15 mouse cellular contexts compared by ENCODE assay signal in genomic region chr9:55031435-55032167, GRCm38 (mm10). TPM values are rescaled to one million over a fixed set of nuclear protein-coding genes. Genes with fewer than 3 reads are reported as not detected.
"Had no signal": no experiment of that assay in that cellular context is flagged by ENCODE, and none has a peak within 500 bp of the region (broad histone marks: within the 10 kb centered on the region; RNA-seq: fewer than 3 reads in every experiment).

No protein-coding gene starts in this region.

- H3K27ac ChIP-seq: kidney, embryonic 15.5 days; limb, embryonic 15.5 days; liver, embryonic 13.5 days; neural tube, embryonic 13.5 days had no signal

- H3K9me3 ChIP-seq: kidney, embryonic 15.5 days; limb, embryonic 15.5 days; liver, embryonic 13.5 days; neural tube, embryonic 13.5 days had no signal

- H3K4me2 ChIP-seq: kidney, embryonic 15.5 days; limb, embryonic 15.5 days; liver, embryonic 13.5 days; neural tube, embryonic 13.5 days had no signal

- H3K4me3 ChIP-seq: kidney, embryonic 15.5 days; limb, embryonic 15.5 days; liver, embryonic 13.5 days; neural tube, embryonic 13.5 days had no signal

- DNase-seq: kidney, adult 2 months; kidney, postnatal 14 days; layer of hippocampus, adult 9-11 months; layer of hippocampus, postnatal 36 days; liver, embryonic 13.5 days; liver, postnatal 0 days; right cerebral cortex, postnatal 4 days; spleen, adult 18-20 months; thymus, adult 18-20 months; thymus, postnatal 25 days had no signal

- H3K4me1 ChIP-seq: liver, embryonic 13.5 days had no signal

- H3K9ac ChIP-seq: kidney, embryonic 15.5 days; limb, embryonic 15.5 days; liver, embryonic 13.5 days; liver, postnatal 0 days; neural tube, embryonic 13.5 days had no signal

- ATAC-seq: intestine, embryonic 16.5 days; liver, postnatal 0 days had no signal

- H3K36me3 ChIP-seq: kidney, embryonic 15.5 days; limb, embryonic 15.5 days; liver, embryonic 13.5 days; neural tube, embryonic 13.5 days had no signal

RNA-seq across cellular contexts. Expression of gene Chrna3, which starts 5.2 kb away (rescaled TPM):
- total RNA-seq: megakaryocyte-erythroid progenitor cell, adult 5-6 weeks had no signal
- polyA plus RNA-seq: liver, postnatal 0 days had no signal

RNA-seq across cellular contexts. Expression of gene Chrnb4, which starts 17.0 kb away (rescaled TPM):
- total RNA-seq: megakaryocyte-erythroid progenitor cell, adult 5-6 weeks had no signal
- polyA plus RNA-seq: liver, embryonic 13.5 days; liver, postnatal 0 days had no signal

RNA-seq across cellular contexts. Expression of gene Chrna5, which starts 50.9 kb away (rescaled TPM):
- total RNA-seq: megakaryocyte-erythroid progenitor cell, adult 5-6 weeks had no signal
- polyA plus RNA-seq: kidney, adult 2 months; liver, postnatal 0 days had no signal
